Mouse (Mus musculus) right cerebral cortex, postnatal 14 days (tissue): ENCODE measurements at regions not wholly inside any gene's neighbourhood (a gene's known extent, or its start where the extent isn't known, plus 50 kb on each side); places are given as distances from the start of the nearest gene placed in this dataset.
A peak's percentile ranks its signal among the peaks of the same experiment; 100 is the strongest.

Experiments
- DNase-seq: peaks from one replicate; pipeline ENCODE4 v3.0.0; 2022

DNA sequence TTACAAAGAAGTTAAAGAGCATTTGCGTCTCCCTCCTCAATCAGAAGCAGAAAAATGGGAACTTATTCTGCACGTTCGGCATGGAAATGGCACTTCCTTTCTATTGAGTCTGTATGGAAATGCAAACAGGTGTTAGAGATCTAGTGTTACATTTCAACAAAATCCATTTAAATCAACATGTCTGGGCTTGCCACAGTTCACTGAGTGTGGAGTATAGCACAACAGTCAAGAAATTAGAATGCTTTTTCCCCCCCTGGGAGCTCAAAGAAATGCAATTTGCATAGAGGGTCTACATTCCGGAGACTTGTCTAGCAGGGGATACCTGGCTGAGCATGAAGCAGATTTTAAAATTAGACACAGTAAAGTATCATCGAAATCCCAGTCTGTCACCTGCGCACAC lies 308.5 kb upstream of the Smarca2 start:
- DNase-seq: no peak

DNA sequence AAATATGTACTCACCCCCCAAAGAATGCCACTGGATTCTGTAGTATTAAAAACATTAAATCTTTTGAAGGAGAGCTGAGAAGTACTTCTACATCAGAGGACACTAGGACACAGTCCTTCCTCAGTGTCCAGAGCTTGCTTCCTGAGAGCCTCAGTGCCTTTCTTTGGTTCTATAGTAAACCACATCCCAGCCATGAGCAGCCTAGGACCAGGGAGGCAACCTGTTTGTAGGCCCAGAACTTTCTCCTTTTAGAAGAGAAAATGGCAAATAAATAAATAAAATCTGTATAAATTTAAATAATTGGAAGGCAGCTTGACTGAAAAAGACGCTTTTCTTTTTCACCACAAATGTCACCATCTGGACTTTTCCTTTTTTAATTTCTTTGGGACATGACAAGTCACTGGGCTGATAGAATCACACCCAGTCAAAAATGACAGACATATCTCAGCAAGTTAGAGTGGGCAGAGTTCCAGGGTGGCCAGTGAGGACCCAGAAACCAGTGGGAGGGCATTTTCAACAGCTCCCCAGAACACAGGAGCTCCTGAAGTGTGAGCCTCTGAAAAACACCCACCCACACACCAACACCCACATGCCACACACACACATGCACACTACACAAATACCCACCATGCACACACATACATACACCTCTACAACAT lies 296.2 kb upstream of the Smarca2 start:
- peak; percentile 47 for DNase-seq

DNA sequence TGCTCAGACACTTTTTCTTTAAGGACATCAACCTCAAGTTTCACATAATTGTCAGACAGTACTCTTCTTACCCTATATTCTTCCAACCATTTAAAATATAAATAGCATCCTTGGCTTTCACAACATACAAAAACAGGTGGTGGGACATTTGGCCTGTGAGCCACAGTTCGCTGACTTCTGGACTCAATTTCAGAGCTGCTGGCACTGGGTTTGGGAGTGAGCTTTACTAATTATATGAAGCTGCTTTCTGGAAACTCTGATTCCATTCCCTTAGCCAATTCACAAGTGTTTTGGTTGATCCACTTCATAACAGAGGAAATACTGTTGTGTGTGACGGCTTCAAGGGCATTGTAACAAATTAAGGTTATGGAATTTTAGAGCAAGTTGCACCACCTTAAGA lies 285.9 kb upstream of the Smarca2 start:
- no peak for DNase-seq

DNA sequence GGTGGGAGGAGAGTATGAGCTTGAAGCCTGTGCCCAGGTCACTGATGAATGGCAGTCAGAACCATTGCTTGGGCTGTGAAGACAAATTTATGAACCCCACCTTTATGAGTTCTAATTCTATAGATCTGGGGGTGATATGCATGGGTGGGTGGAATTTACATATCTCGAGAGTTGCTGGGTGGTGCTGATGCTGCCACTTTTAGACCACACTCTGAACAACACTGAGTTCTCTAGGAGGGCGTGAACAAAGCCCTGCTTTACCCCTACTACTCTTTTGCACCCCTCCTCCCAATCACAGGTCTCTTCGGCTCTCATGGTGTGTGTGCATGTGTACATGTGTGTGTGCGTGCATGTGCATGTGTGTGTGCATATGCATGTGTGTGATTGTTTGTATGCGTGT lies 281.2 kb upstream of the Smarca2 start:
- no peak for DNase-seq

DNA sequence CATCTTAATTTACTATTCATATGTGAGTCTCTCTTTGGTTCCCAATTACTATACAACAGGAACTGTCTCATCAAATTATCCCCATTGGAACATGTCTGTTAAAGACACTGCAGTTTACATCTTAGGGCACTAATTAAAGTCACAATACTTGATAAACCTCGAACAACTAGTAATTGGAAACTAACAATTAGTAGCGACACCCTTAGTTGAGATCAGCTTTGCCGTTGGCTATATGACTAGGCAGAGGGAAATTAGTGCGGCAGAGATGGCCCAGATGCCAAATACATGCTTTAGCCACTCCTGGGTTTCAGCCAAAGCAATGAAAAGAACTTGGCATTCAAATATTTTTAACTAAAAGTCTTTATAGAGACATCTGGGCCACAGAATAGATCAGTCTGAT lies 265.7 kb upstream of the Smarca2 start:
- no peak for DNase-seq

DNA sequence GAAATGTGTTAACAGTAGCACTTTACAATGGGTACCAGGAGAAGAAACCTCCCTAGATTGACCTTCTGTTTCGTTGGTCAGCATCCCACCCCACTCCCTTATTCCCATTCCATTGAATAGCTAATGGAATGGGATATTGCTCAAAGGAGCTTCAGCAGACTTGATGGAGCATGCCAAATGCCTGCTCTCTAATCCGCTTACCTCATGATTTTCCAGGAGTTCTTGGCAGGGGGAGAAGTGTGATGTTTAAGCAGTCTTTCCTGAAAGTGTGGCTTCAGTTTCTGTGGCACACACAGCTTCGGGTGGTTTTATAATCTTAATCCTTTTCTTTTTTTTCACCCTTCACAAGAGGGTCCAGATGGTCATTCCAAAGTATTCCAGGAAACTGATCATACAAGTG lies 264.7 kb upstream of the Smarca2 start:
- DNase-seq: no peak

DNA sequence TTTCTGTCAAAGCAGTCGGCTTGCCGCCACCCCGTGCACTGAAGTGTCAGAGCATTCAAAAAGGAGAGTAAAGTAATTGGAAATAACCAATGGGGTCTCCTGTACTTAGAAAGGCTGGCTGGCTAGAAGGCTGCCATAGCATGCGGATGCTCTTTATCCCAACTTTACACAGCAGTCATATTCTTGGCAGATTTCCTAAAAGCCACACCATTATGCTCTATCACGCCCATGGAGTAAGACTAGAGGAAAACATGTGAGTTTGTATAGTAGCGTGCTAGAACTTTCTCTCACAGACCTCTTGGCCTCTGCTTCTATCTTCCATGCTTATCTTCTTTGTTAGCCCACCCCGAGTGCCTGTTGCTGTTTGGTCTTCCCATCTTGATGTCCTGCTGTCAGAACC lies 249.8 kb upstream of the Smarca2 start:
- no peak for DNase-seq

DNA sequence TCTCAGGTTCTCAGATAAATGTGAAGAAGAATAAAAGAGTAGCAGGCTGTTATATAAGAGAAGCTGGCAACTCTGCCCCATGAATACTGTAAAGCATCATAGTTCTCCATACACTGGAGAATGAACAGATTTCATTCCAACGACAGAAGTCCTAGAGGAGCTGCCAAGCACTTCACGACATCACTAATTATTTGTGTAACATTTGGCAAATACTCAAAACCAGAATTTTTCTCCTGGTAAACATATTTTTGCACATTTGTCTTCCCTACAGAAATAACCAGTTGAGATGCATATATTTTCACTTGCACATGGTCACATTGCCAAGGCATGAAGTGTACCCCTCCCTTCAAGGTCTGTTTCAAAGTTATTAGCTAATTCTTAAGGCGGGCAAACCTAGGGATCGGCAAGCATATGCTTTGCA lies 220.9 kb upstream of the Smarca2 start:
- DNase-seq: no peak

DNA sequence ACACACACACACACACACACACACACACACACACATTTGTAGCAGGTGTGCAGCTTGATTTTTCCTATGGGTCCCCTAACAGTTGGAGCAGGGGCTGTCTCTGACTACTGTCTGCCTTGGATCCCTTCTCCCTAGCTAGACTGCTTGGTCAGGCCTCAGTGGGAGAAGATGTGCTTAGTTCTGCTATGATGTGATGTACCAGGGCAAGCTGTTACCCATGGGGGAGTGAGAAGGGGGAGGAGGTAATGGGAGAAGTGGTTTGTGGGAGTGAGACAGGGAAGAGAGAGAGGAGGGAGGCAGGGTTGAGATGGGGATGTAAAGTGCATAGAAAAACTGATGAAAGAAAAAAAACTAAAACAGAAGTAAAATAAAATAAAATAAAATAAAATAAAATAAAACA lies 218.8 kb upstream of the Smarca2 start:
- DNase-seq: no peak

DNA sequence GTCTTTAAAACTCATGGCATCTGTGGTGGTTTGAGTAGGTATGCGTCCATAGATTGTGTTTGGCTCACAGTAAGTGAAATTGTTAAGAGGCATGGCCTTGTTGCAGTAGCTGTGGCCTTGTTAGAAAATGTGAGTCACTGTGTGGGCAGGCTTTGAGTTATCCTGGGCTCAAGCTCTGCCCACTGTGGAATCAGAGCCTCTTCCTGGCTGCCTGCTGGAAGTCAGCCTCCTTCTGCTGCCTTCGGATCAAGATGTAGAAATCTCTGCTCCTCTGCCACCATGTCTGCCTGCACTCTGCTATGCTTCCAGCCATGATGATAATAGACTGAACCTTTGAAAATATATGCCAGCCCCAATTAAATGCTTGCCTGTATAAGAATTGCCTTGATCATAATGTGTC lies 192.2 kb upstream of the Smarca2 start:
- DNase-seq: no peak

DNA sequence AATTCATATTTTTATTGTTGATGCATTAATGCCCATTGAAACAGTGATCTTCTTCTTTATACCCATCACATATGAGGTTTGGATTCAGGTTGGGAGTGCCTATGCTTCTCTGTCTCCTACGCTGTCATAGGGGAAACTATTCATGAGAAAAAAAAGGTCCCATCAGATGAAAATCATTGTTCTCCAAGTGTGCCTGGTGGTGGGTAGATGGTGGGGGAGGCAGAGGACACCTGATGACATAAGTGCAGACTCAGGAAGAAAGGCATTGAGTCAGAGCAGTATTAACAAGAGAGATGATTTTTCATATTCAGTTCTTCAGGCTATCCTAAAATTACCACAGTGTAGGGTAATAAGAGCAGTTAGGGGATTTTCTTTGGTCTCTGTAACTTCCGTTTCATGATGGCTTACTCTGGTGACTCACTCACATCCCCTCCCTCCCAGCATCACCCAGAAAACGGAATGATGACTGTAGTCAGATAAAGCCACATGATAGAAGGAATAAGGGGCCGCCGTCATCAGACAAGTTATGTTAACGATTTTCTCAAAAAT lies 190.3 kb upstream of the Smarca2 start:
- DNase-seq: no peak

DNA sequence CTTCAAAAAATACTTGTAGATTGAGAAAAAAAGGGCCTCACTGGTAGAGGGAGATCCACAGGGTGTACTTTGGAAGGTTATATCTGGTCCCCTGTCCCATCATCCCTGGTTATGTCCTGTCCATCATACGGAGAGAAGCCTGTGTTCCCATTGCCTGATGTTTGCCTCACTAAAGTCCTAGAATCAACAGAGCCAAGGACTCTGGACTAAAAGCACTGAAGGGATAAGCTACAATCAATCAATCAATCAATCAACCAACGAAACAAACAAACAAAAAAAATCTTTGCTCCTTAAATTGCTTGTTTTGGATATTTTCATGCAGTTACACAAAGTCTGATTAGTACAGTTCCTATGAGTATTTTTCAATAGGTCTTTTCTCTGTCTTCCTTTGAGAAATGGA lies 185.1 kb upstream of the Smarca2 start:
- DNase-seq: no peak

DNA sequence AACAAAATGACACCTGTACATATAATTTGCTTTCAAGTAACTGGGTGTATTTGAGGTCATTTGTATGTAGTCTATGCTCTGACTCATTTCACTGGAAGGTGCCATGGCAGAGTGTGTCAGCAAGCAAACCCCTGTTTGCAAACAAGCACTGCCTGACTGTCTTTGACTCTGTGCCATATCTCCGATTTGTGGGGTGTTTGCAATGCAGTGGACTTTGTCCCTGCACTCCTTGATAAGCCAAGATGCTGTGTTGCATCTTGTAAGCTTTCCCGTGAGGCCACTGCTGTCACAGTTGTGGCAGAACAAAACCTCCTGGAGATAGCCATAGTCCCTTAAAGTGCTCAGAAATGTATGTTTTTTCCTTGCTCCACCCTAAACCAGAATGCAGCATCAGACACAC lies 165.7 kb upstream of the Smarca2 start:
- no peak for DNase-seq

DNA sequence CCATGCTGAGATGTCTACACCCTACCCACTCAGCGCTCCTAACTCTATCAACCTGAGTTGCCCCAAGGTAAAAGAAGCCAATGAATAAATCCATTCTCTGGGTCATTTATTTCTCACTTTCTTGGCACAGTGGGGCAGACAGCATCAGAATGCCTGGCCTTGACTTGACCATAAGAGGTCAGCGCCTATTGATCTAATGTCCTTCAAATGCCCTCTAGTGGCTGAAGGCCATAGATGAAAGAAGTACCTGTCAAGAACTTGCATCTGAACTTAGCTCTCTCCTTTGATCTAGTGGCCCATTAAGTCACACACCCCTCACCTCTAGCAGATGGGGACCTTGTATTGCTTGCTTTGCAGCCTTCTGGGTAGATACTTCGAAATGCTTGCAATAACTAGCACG lies 159.5 kb upstream of the Smarca2 start:
- no peak for DNase-seq

DNA sequence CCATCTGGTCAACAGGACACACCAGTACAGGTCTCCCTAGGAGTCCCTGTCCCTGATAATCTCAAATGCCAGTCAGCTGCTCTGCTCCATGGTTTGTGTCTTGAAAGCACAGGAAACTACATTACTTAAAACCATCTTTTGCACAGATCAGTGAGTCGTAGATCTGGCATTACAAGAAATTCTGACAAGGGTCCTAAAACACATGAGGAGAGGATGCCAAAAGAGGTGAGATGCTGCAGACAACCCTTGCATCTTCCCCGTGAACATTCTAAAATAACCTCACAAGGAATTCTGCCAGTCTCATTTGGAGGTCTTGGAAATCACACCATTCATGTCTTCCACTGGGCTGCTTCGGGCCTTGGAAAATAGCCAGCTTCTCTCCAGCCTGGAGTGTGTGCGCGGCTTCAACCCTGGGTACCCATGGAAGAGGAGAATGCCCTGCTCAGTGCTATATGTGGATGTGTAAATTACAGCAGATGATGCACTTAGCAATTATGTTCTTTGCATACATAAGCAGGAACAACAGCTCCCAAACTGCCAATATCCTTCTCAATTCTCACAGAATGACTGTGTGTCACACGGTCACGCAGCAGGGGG lies 157.3 kb upstream of the Smarca2 start:
- DNase-seq: peak; percentile 18

DNA sequence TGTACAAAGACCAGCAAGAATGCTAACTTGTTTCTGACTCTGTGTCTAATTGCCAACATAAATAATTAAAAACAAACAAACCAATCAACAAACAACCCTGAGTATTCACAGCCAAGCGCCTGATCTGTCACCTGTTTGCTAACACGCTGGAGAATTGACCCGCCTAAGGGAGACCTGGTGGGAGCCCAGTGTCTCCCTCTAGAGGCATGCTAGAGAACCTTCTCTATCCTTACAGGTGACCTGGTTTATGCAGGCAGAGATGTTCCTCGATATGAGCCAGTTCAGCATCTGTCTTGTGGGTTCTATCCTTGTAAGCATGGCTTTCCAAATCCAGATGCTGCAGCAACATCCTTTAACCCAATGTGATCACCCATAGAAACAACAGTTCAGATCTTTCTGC lies 143.1 kb upstream of the Smarca2 start:
- no peak for DNase-seq

DNA sequence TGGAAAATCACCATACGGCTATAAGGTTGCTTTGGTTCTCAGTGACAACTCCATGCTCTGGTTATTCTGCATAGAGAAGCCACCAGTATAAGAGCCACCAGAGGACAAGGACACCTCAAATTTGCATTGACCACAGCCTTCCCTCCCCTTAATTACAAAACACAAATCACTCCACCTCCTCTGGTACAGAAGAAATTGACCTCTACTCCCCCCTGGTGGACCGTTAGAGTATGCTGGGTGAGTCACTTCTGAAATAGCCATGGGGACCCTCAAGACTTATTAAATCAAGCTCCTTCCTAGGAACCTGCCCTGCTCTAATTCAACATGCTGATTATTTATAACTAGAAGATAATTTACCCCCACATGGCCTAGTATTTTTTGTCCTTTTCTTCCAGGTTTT lies 139.6 kb upstream of the Smarca2 start:
- peak; percentile 18 for DNase-seq

DNA sequence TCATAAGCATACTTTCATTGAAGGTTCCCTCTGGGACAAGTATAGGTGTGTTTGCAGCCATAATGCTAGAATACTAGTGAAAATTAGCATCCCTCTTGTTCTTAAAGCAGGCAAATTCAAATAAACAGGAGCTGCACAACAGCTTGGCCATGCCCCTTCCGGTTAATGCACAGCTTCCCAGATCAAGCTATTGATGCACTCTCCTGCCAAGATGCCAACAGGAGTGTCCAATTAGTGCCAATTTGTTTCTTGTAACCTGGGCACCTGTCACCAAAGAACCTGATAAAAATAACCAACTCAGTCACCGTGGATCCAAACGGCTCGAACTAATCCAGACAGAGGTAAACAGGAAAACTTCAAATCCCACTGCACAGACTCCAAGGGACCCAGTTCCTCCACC lies 138.6 kb upstream of the Smarca2 start:
- no peak for DNase-seq

DNA sequence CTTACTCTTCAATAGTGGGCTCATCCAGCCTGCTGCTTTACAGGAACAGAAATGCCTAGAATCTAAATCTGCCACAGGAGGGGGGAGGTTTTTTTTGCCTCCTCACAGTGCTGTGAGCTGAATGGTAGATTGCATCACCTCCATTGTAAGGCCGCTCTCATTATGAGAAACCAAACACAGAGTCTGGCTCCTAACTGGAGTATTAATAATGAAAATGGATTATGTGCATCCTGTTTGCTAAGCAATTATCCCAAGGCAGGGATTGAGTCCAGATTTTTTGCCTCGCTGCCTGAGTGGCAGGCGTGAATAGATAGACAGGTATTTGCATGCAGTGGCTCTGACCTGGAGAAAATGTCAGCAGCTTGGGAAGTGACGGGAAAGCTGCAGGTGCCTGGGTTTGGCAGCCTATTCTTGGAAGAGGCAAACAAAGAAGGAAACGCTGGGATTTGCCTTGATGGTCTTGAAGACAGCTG lies 137.6 kb upstream of the Smarca2 start:
- DNase-seq: no peak

DNA sequence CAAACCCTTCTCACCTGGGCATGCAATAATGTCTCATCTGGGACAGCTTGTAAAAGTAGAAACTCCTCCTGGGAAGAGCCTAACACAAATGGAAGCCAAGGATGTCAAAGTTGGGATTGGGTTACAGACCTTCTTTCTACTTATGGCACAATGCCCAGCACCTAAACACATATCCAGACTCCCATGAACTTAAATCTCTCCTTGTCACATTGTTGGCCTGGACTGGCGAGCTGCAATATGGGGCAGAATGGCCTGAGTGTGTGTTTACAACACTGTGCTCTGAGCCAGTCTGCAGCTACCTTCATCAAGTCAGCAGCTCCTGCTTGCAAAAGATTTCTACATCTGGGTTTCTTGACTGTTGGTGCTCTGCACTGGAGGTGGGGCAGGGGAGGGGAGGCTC lies 132.2 kb upstream of the Smarca2 start:
- no peak for DNase-seq

DNA sequence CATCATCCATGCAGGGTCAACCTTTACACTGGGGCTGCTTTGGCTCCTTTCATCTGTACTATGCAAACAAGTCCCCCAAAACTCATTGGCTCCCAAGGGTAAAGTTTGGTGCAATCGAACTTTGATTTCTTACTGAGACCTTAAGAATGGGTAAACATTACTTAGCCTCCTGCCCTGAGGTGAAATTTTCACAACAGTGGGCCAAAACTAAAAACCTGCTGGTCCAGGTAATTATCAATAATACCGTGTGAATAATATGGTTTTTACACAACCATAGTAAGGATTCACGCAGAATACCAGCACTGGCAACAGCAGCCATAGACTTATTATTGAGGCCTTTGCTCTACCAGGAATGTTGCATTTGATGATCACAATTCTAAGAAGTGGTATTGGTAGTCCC lies 131.6 kb upstream of the Smarca2 start:
- no peak for DNase-seq

DNA sequence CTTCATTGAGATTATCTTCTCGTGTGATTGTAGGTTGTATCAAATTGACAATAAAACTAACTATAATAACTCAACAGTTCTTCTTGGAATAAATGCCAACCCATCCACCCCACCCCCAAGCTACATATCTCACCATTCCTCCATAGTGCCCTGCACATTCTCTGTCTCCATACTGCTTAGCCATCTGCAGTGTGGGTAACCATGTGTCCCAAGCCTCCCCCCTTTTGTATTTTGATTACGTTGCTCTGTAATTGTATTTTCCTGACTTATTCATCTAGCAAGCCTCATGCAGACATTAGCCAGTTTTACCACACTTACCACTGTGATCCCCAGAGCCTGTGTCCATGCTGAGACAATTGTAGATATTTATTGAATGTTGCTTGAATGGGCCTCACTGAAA lies 129.7 kb upstream of the Smarca2 start:
- DNase-seq: no peak

DNA sequence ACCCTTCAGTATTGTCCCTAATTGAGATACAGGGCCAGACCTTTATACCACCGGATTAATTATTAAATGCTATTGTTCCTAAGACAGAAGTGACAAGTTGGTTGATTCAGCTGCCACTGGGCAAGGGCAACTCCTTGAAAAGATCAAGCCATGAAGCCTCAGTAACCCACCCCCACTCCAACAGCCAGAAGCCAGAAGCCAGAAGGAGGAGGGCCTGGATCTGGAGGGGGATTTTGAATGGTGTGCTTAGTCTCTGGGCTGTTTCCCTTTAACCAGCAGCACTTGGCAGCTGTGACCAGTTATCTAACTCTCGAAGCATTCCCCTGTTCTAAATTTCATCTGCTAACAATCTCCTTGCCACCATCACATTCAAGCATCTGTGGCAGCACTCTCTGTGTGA lies 129.1 kb upstream of the Smarca2 start:
- DNase-seq: no peak

DNA sequence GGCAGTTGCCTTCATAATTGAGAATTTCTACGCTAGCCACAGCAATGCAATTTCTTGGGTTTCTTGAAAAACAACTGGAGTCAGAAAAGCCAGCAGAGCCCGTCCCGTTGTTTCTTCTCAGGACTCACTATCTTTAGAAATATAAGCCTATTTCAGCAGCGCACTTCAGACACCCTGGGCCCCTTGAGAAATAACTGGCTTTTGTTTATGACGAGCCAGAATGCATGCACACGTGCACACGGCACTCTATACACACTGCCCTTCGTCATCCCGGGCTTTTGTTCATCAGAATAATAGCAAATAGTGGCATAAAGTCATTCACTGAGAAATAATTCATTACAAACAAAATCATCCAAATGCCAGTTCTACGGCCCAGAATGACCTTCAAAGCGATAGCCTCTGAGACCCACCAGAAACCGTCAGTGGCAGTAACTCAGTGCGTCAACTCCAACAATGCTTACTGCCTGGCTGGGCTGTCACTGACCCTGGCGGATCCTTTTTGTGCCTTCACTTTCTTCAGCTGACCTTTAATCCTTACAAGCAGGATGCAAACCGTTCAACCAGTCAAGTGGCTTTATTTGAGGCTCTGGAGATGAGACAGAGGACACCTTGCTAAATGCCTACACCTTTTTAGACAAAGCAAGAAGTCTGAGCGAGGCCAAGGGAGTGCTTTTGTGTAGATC lies 126.7 kb upstream of the Smarca2 start:
- no peak for DNase-seq
